Mouse (Mus musculus) adrenal gland, postnatal 10 days (tissue): ENCODE measurements around the gene Trip6. TPM values are rescaled to one million over a fixed set of nuclear protein-coding genes. Genes with fewer than 3 reads are reported as not detected.

Experiments used
- DNase-seq: peaks from one replicate; pipeline ENCODE4 v3.0.0; 2021; ENCODE audit warnings: mixed read lengths
- microRNA-seq: library from miRNA; unstranded; fragments of <30 nt; microRNA quantifications from one replicate; pipeline ENCODE4 v1.2.0, GENCODE M21; 2021
- total RNA-seq, 2 experiments: library from RNA; stranded (reverse); gene quantifications; 2 replicates each; pipeline ENCODE4 v1.2.3; 2021

Trip6 gene
- total RNA-seq, 2 experiments from 2014 or later: 33.6 to 36.8 TPM

DNA sequence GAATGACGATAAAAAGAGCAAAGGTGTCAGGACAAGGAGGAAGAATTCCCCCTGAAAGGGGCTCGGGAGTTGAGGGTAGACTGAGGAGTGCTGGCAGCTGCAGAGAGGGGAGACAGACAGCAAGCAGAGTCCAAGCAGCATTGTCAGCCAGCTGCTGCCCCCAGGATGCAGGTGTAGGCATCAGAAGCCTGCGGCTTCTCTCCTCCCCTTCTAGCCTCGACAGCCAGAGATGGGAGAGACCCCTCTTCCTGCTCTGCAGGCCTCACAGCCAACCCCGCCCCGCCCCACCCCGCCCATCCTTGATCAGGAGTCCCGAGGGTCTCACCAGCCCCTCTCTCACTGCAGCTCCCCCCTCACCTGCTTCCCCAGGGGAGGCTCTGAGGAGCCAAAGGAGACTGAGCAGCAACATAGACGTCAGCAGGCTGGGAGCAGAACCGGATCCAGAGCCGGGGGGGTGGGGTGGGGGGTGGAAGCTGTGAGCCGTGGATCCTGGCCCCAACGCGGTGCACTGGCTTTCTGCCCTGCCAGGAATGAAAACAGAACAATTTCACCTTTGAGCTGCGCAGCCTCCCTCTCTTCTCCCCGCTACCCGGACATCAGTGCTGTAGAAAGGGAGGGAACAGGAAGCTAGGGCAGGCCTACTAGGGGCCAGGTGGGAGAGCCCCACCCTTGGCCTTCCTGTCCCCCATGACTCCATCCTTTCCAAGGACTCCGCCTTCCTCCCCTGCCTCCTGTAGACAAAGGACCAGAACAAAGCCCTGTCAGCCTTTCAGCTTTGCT lies 45.9 kb downstream of the Trip6 start:
- DNase-seq: no peak

- DNase-seq: no peak
These were observed 49.4 kb downstream of the Trip6 start for GRCm38 (mm10) chr5:137264787-137265186.

DNA sequence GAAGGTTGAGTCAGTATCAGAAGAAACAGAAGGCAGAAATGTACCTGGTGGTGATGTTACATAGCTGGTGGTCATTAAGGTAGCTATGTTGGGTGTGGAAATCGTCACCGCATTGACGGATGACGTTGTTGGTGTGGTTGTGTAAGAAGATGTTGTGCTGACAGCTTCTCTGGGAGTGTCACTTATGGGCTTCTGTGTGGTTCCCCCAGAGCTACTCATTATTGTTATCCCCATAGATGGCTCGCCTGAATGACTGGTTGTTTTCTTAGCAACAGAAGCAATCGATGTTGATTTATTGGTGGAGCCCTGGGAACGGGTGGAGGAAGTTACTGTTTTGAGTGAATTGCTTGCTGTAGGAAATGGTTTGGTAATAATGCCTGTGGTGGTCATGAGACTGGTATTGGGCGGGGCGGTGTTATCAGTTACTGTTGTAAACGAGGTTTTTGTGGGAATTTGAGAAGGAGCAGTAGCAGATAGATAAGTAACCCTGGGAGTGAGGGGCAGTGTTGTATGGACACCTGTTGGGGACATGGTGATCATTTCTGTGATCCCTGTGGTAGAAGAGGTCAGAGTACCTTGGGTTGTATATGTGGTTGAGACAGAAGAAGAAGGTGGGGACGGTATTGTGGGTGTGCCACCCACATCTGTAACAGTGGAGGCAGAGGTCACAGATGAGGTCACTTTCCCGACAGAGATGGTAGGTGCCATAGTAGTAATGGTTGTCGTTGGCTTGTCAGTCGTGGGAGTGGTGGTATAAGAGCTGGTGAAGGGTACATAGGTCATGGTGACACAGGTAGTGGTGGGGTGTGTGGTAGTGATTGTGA lies 50.1 kb downstream of the Trip6 start:
- DNase-seq: no peak

Small RNA genes lying within 50 kb of the gene (microRNA-seq; reads per million reads assigned to microRNA genes)
- gene Mir7036 (2.3 reads per million), gene Mir8116 (not detected)

Other genes with a start within 250 kb of the Trip6 start
- 1 to 10 TPM; 1.4 to 4.6 TPM for gene Serpine1, start 242.1 kb downstream of the Trip6 start, total RNA-seq
- 10 to 100 TPM; 26.5 to 32.5 TPM for gene Trim56, start 198.2 kb downstream of the Trip6 start, total RNA-seq
- not detected for gene Muc3, start 165.1 kb downstream of the Trip6 start, total RNA-seq
- under 1 TPM; 0.24 to 0.51 TPM for gene Muc3a, start 102.0 kb downstream of the Trip6 start, total RNA-seq
- gene Ache, start 26.9 kb downstream of the Trip6 start, total RNA-seq: 10 to 100 TPM; 11.6 to 21.3 TPM
- 10 to 100 TPM in 1 of 2 experiments, 1 to 10 TPM in 1; 7.6 to 11.5 TPM for gene Ufsp1, start 19.8 kb downstream of the Trip6 start, total RNA-seq
- gene Srrt, start 6.7 kb downstream of the Trip6 start, total RNA-seq: 100 to 1,000 TPM; 130 to 173 TPM
- 10 to 100 TPM in 1 of 2 experiments, 1 to 10 TPM in 1; 9.2 to 12.6 TPM for gene Slc12a9, start 19.2 kb upstream of the Trip6 start, total RNA-seq
- gene Ephb4, start 35.7 kb upstream of the Trip6 start, total RNA-seq: 10 to 100 TPM; 71.9 to 73.6 TPM
- under 1 TPM; 0.09 to 0.15 TPM for gene Zan, start 162.7 kb upstream of the Trip6 start, total RNA-seq
- 10 to 100 TPM; 23.8 to 27.2 TPM for gene Pop7, start 188.1 kb upstream of the Trip6 start, total RNA-seq
- 10 to 100 TPM; 24.2 to 39.1 TPM for gene Gigyf1, start 204.1 kb upstream of the Trip6 start, total RNA-seq
- gene Epo, start 218.8 kb upstream of the Trip6 start, total RNA-seq: not detected
- gene Gnb2, start 219.1 kb upstream of the Trip6 start, total RNA-seq: 100 to 1,000 TPM; 592 to 682 TPM
- 1 to 10 TPM; 3.2 to 4.6 TPM for gene Actl6b, start 239.1 kb upstream of the Trip6 start, total RNA-seq